Comparison of ENCODE assay signal across 10 mouse cellular contexts in the genomic region with DNA sequence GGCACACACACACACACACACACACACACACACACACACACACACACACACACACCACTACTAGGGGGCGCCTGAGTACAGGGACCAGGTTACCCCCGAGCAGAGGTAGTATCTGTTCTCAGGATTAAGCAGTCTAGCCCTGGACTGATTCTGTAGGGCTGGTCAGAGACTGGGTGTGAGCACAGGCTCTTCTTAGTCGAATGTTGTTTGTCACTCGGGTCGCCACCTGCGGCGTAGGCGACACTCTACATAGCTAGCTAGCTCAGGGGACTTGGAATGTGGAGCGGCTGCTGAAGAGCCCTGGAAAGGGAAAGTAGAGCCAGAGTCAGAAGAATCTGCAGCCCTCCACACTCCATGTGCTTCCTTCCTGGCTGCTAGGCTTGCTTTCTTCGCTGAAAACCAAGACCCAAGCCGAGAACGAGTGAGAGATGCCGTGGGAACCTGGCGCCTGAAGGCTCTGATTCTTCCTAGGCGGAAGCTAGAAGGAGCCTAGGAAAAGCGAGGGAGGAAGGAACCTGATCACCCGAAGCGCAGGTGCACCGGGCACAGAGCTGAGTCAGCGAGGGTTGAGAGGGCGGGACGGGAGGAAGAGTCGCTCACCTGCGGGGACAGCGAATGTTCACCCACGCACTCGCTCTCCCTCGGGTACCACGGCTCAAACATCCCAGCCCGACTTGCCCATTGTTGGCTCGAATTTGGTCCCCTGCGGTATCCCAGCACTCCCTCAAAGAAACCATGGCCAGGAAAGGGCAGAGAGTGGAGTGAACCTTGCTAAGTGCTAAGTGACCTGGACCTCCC. TPM values are rescaled to one million over a fixed set of nuclear protein-coding genes. Genes with fewer than 3 reads are reported as not detected.
DNase-seq lines count a peak whose midpoint lies in the region; ATAC-seq lines count a peak whose summit lies in the region.
"Had no signal": no experiment of that assay in that cellular context is flagged by ENCODE, and none has a peak within 500 bp of the region (broad histone marks: within the 10 kb centered on the region; RNA-seq: fewer than 3 reads in every experiment).

No protein-coding gene starts in this region.

- no peaks in the 10 kb centered on the region for H3K9me3 ChIP-seq in hindbrain, embryonic 14.5 days (ENCODE audit: control insufficient read depth, low read length)
- no peaks in the 10 kb centered on the region for H3K9me3 ChIP-seq in lung, embryonic 16.5 days (ENCODE audit: control insufficient read depth, low read length)
- H3K9me3 ChIP-seq in stomach, embryonic 16.5 days (replicated peaks; ENCODE audit: control insufficient read depth, low read length) = no peaks in the 10 kb centered on the region

- H3K36me3 ChIP-seq in hindbrain, embryonic 14.5 days (replicated peaks; ENCODE audit: control insufficient read depth, insufficient read depth) = no peaks in the 10 kb centered on the region
- H3K36me3 ChIP-seq in lung, embryonic 16.5 days (ENCODE audit: control insufficient read depth, insufficient read depth, low read length) = no peaks in the 10 kb centered on the region
- H3K36me3 ChIP-seq in stomach, embryonic 16.5 days (ENCODE audit: control insufficient read depth, insufficient read depth, low read length) = no peaks in the 10 kb centered on the region

- H3K4me2 ChIP-seq in hindbrain, embryonic 14.5 days (replicated peaks) = peak overlapping the region; percentile 99
- peak overlapping the region; percentile 82 for H3K4me2 ChIP-seq in lung, embryonic 16.5 days (ENCODE audit: low read depth, low read length)
- H3K4me2 ChIP-seq in stomach, embryonic 16.5 days (ENCODE audit: low read depth, low read length) = peak overlapping the region; percentile 61

- ATAC-seq in frontal cortex, adult (ENCODE audit: low TSS enrichment) = peak; percentile 62
- ATAC-seq in hindbrain, embryonic 14.5 days (ENCODE audit: low FRiP score) = no peak
- ATAC-seq in lung, embryonic 16.5 days (ENCODE audit: low read depth) = no peak
- no peak; the same call in 1 of the 2 replicates for ATAC-seq in stomach, embryonic 16.5 days (ENCODE audit: insufficient read depth, low FRiP score)
- no peak for ATAC-seq in inflammation-experienced regulatory T-cells, adult 6 months

- peak overlapping the region; percentile 76 for H3K9ac ChIP-seq in hindbrain, embryonic 14.5 days
- H3K9ac ChIP-seq in lung, embryonic 16.5 days (ENCODE audit: low read length) = peak overlapping the region; percentile 80
- peak overlapping the region; percentile 80 for H3K9ac ChIP-seq in stomach, embryonic 16.5 days (ENCODE audit: low read length)

- under 1% methylated on average over 32 of the region's 32 CpGs for WGBS in hindbrain, embryonic 14.5 days
- WGBS in lung, embryonic 16.5 days = under 1% methylated on average over 32 of the region's 32 CpGs
- under 1% methylated on average over 32 of the region's 32 CpGs for WGBS in stomach, embryonic 16.5 days

- no peak for DNase-seq in frontal cortex, postnatal 25 days (ENCODE audit: low spot score in 2 of 2)
- DNase-seq in thymus, postnatal 4 days = peak; percentile 19
- DNase-seq in thymus, postnatal 14 days = no peak
- DNase-seq in hindbrain, embryonic 14.5 days (ENCODE audit: low spot score) = no peak

- H3K27me3 ChIP-seq in hindbrain, embryonic 14.5 days (ENCODE audit: control insufficient read depth, insufficient read depth, low read length) = peaks cover 34% of the 10 kb centered on the region
- H3K27me3 ChIP-seq in lung, embryonic 16.5 days (ENCODE audit: control insufficient read depth, insufficient read depth, low read depth, low read length) = peaks cover 14% of the 10 kb centered on the region
- peaks cover 26% of the 10 kb centered on the region for H3K27me3 ChIP-seq in stomach, embryonic 16.5 days (ENCODE audit: control insufficient read depth, insufficient read depth, low read length)

- no peak overlapping the region for H3K27ac ChIP-seq in hindbrain, embryonic 14.5 days
- H3K27ac ChIP-seq in lung, embryonic 16.5 days (ENCODE audit: low read length) = peak overlapping the region; percentile 2; the same call in 1 of the 2 replicates
- no peak overlapping the region for H3K27ac ChIP-seq in stomach, embryonic 16.5 days (ENCODE audit: low read length)

- peaks cover 35% of the 10 kb centered on the region for H3K4me1 ChIP-seq in hindbrain, embryonic 14.5 days (replicated peaks; ENCODE audit: control insufficient read depth, insufficient read depth, low read length)
- peaks cover 6% of the 10 kb centered on the region; the same call in 1 of the 2 replicates for H3K4me1 ChIP-seq in lung, embryonic 16.5 days (replicated peaks; ENCODE audit: control insufficient read depth, insufficient read depth, low read length)
- 0 out of 2 replicates have a peak, but pooled peaks cover 13% of the 10 kb centered on the region for H3K4me1 ChIP-seq in stomach, embryonic 16.5 days (ENCODE audit: control insufficient read depth, insufficient read depth, low read length)

- H3K4me3 ChIP-seq in hindbrain, embryonic 14.5 days (replicated peaks; ENCODE audit: low read length) = peak overlapping the region; percentile 70
- H3K4me3 ChIP-seq in lung, embryonic 16.5 days (ENCODE audit: low read length) = peak overlapping the region; percentile 69
- H3K4me3 ChIP-seq in stomach, embryonic 16.5 days (replicated peaks; ENCODE audit: low read length) = peak overlapping the region; percentile 62

RNA-seq across cellular contexts. Expression of a gene that starts 2.0 kb away (rescaled TPM):
- polyA plus RNA-seq in hindbrain, embryonic 14.5 days (2014; fragmentation: Nextera tagmentation; extraction: Ambion mirVana) = 11.5 and 13.4 TPM in 2 replicates
- 23.4 and 26.8 TPM in 2 replicates for polyA plus RNA-seq in lung, embryonic 16.5 days (2015; fragmentation: Nextera tagmentation; extraction: Ambion mirVana)
- 11.1 and 12.6 TPM in 2 replicates for polyA plus RNA-seq in stomach, embryonic 16.5 days (2015; fragmentation: Nextera tagmentation; extraction: Ambion mirVana)
- polyA plus RNA-seq in inflammation-experienced regulatory T-cells, adult 6 months (2017; shearing (Covaris generic)) = not detected

RNA-seq across cellular contexts. Expression of a gene that starts 41.2 kb away (rescaled TPM):
- not detected in 2 replicates for polyA plus RNA-seq in hindbrain, embryonic 14.5 days (2014; fragmentation: Nextera tagmentation; extraction: Ambion mirVana)
- polyA plus RNA-seq in lung, embryonic 16.5 days (2015; fragmentation: Nextera tagmentation; extraction: Ambion mirVana) = not detected in 2 replicates
- not detected in 2 replicates for polyA plus RNA-seq in stomach, embryonic 16.5 days (2015; fragmentation: Nextera tagmentation; extraction: Ambion mirVana)
- polyA plus RNA-seq in inflammation-experienced regulatory T-cells, adult 6 months (2017; shearing (Covaris generic)) = not detected
- polyA plus RNA-seq: C2C12; gonadal fat pad, adult 2 months had no signal

RNA-seq across cellular contexts. Expression of a gene that starts 55.6 kb away (rescaled TPM):
- 43.2 and 52.6 TPM in 2 replicates for polyA plus RNA-seq in hindbrain, embryonic 14.5 days (2014; fragmentation: Nextera tagmentation; extraction: Ambion mirVana)
- polyA plus RNA-seq in lung, embryonic 16.5 days (2015; fragmentation: Nextera tagmentation; extraction: Ambion mirVana) = 63.0 and 70.0 TPM in 2 replicates
- polyA plus RNA-seq in stomach, embryonic 16.5 days (2015; fragmentation: Nextera tagmentation; extraction: Ambion mirVana) = 62.2 and 68.0 TPM in 2 replicates
- polyA plus RNA-seq in inflammation-experienced regulatory T-cells, adult 6 months (2017; shearing (Covaris generic)) = 10 to 100 TPM; 40.6 to 77.2 (median 41.2) TPM

Comparison
In these comparisons a context has a peak if more than half of its experiments do, and no peak if none do; other contexts are left out.
1. RNA of a gene that starts 2.0 kb away (polyA plus RNA-seq): 23.4 to 26.8 TPM in lung, embryonic 16.5 days, 11.1 to 12.6 TPM in stomach, embryonic 16.5 days and 11.5 to 13.4 TPM in hindbrain, embryonic 14.5 days; not detected in inflammation-experienced regulatory T-cells, adult 6 months; every median in the first group is over 10 times any median in the second.
2. Peak in every context shown above with its lines, with median percentiles within 50 percentile points of each other: H3K4me2 ChIP-seq, H3K4me3 ChIP-seq and H3K9ac ChIP-seq.